Mouse (Mus musculus) regulatory T cell (primary cell): ENCODE results near the gene Setdb1.

Source experiments
- in situ Hi-C: fragments of 300-600 bp; cut with MboI, MseI; formaldehyde crosslinking; loops from one replicate; pipeline ENCODE4 v1.15.1; 2025; ENCODE audit warnings: high pct_unique_total_duplicates

Gene Setdb1

DNA sequence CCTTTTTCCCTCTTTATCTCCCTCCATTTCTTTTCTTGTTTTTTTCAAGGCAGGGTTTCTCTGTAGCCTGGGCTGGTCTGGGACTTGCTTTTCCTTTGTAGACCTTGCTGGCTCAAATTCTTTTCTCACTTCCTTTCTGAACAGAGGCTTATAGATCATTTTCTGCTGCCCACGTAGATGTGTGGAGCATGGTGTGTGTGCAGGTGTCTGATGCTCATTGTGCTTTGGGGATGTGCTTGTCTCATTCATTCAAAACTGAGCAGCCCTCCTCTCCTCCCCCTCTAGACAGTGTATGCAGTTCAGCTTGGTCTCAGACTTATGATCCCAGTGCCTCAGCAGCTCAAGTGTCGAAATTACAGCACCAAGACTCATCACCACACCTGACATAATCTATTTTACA is 37.9 kb downstream of the Setdb1 start:
- in situ Hi-C loops: no loop called here

GRCm38 (mm10) chr3:95318548-95318947 is 38.5 kb downstream of the Setdb1 start:
- in situ Hi-C loops: no loop called here

DNA sequence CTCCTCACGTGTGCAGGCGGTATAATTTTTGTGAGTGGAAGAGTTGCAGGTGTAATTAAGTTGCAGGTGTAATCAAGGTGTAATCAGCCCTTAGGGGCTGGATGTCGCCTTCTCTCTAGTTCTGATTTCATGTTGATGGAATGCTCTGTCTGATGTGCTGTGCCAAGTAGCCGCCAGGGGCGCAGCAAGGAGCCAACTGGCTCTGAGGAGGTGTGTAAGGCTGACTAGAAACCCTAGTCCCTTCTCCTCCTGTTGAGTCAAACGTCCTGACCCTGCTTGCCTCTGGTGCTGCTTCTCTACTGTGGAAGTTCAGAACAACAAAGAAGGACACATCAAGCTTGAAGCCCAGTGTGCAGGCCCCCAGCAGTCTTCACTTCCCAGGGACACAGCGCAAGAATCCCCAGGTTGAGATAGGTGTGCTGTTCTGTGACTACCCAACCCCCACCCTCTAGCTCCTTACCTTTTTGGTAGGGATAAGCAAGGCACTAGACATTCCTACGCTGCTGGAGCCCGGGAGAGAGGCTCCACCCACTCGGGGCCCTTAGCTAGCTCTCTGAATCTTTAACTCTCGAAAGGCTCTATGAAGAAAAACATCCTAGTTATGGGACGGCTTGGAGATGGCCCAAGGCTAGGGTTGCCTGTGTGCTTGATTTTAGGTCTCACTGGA is 39.5 kb downstream of the Setdb1 start:
- in situ Hi-C loops: no loop called here

- in situ Hi-C loops: no loop called here
Observed at GRCm38 (mm10) chr3:95315844-95316550, 41.0 kb downstream of the Setdb1 start.

DNA sequence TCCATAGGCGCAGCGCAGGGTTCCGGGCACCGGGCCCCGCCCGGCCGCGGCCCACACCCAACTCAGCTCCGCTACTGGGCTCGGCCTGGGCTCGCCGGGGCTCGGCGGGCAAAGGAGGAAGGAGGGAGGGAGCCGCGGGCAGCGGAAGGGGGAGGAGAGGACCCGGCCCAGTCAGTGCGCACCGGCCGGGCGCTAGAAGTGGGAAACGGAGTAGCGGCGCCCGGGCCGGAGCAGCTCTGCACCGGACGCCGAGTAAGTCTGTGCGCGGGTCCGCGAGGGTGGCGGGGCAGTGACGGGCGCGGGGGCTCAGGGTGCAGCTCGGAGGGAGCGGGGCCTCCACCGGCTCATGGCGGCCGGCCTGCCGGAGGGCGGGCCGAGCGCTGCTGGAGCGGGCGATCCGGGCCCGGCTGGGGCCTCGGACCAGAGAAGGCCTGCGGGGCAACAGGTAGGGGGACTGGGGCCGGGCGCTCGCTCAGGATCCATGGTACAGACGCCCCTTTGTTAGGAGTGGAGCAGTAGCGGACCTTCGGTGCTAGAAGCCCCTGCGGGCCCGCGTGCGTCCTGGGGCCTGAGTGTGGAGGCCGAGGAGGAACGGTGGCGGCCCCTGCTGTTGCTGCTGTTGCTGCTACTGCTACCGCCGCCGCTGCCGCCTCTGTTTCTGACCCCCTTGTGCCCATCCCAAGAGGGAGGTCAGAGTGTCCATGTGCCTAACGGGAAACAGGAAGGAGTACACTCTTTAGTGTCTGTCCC is 41.7 kb downstream of the Setdb1 start:
- in situ Hi-C loops: no loop called here

GRCm38 (mm10) chr3:95314486-95315093 is 42.4 kb downstream of the Setdb1 start, which contains the start of gene Cers2:
Cers2 (plus strand) TSS chr3:95314791.
- in situ Hi-C loops: no loop called here

GRCm38 (mm10) chr3:95314075-95314474 is 42.9 kb downstream of the Setdb1 start:
- in situ Hi-C loops: no loop called here

DNA sequence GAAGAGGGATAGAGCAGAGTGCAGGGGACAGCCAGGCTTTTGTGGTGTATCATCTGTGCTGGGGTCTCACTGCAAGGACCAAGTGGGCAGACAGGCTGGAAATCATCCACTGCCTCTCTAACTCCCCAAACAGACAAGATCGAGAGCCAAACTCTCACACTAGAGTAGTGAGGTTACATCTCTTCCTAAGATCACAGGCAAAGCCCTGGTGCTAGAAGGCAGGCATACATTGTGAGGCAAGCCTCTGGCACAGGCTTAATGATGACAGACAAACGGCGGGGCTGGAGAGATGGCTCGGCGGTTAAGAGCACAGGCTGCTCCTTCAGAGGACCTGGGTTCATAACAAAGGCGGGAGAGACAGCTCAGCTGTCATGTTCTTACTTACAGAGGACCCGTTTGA is 43.5 kb downstream of the Setdb1 start:
- in situ Hi-C loops: no loop called here

DNA sequence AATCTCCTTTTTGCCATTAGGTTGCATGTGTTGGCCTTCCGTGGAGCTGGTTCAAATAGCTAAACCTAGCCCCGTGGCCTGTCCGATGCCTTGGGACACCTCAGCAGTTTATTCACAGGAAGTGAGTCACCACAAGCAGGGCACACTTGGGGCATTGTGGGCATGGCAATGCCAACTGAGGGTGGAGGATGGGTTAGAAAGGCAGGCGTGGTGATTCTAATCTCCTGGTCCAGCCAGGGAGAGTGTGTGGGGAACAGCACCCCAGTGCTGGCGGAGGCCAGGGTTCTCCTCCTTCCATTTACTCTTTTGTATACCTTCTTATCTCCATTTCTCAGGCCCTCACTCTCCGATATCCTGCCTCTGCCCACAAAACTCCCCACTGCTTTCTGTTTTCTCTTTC is 44.4 kb downstream of the Setdb1 start:
- in situ Hi-C loops: no loop called here

GRCm38 (mm10) chr3:95310968-95311882 is 45.8 kb downstream of the Setdb1 start:
- in situ Hi-C loops: no loop called here

DNA sequence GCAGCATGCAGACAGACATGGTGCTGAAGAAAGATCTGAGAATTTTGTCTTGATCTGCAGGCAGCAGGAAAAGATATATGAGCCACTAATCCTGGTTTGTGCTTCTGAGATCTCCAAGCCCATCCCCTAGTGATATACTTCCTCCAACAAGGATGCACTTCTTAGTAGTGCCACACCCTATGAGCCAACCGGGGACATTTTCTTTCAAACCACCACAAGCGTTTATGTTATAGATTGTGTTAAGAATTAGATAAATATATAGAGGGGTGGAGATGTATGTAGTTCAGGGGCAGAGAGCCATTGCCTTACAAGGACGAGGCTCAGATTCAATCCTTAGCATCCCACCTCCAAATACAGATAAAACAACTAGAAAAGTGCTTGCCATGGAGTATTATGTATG is 46.5 kb downstream of the Setdb1 start:
- in situ Hi-C loops: no loop called here

- in situ Hi-C loops: loop anchor here (5.0 kb wide), 1 partner anchor 75 kb away; no protein-coding TSS in a partner anchor
Observed at GRCm38 (mm10) chr3:95307100-95307499, 49.9 kb downstream of the Setdb1 start, which contains the start of gene Anxa9. Anxa9 (minus strand) TSS chr3:95307176.

- in situ Hi-C loops: loop anchor here (5.0 kb wide), 1 partner anchor 76 kb away; no protein-coding TSS in a partner anchor
Observed at GRCm38 (mm10) chr3:95306244-95306643, 50.8 kb downstream of the Setdb1 start.

DNA sequence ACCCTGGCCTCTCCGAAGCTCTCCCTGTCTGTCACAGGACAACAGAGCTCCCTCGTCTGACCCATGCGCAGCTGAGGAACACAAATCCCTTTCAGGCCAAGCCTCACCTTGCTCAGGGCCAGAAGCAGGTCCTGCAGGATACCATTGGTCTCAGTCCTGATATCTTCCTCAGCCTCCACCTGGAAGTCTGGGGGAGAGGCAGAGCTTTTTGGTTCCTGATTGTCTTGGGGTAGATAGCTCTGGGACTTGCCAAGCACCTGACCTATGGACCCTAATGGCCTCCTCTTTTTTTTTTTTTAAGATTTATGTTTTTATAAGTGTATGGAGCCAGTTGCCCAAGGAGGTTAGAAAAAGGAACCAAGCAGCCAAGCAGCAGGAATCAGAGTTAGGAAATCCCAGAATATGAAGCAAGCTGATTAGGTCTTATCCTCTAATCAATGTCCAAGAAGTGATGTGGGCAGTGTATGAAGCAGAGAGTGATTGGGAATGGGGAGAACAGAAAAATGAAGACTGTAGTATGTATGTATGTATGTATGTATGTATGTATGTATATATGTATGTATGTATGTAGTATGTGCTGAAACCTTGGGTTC is 55.7 kb downstream of the Setdb1 start:
- in situ Hi-C loops: no loop called here

DNA sequence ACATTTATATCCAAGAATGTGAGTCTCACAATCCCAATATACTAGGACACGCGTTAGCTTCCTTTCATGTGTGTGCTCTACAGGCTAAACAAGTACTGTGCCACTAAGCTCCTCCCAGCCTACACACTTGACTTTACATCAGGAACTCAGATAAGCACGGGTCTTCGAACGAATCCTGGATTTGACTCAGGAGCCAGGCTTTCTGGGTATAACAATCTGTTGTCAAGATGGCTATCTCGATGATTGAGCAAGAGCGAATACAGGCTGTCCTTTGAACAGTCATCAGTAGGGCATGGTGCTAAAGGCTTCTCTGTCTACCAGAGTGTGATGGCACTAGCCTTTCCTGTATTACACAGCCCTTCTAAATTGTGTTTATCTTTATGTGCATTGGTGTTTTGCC is 59.0 kb downstream of the Setdb1 start:
- in situ Hi-C loops: no loop called here

DNA sequence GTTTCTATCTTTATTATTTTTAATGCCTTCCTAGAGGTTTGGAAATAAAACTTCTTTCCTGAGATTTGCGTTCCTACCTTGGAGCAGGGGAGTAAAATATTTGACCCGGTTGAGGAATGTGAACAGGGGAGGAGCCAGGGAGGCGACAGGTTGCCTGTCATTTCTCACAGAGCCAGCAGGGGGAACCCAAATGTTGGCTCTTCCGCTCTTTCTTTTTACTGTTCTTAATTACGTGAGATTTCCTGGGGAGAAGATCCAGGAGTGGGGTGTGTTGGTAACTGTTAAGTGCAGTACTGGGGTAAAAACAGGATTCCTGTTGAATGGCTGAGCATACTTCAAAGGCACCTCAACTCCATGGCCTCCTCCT is 60.9 kb downstream of the Setdb1 start:
- in situ Hi-C loops: no loop called here

DNA sequence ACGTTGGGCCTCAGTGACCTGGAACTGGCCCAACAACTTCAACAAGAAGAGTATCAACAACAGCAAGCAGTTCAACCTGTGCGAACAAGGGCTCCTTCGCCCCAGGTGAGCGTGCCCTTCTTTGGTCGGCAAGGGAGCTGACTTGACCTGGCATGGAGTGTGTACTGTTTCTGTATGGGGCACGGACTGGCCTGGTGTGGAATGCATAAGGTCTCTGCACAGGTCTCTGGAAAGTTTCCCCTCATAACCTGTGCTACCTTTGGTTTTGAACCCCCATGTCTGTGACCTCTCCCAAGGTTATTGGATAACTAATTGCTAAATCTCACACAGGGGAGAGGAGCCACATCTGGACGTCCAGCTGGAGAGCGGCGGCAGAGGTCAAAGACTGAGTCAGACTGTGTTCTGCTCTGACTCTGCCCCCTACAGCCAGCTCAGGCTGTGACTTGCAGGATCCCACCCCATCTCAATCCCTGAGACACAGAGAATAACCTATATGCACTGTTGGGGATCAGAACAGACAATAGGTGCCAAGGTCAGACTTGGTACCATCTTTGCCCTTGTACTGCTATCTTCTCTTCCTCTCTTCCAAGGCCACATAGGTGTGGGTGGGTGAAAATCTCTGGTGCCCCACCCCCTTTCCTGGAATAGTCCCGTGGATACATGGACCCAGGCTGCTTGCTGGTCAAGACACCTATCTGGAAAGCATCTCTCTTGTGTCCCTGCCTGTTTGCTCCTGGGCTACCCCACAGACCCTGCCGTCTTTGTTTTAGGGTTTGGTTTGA is 61.5 kb downstream of the Setdb1 start:
- in situ Hi-C loops: no loop called here

- in situ Hi-C loops: no loop called here
Observed at GRCm38 (mm10) chr3:95294718-95295117, 62.3 kb downstream of the Setdb1 start.

GRCm38 (mm10) chr3:95294316-95294715 is 62.7 kb downstream of the Setdb1 start:
- in situ Hi-C loops: no loop called here

DNA sequence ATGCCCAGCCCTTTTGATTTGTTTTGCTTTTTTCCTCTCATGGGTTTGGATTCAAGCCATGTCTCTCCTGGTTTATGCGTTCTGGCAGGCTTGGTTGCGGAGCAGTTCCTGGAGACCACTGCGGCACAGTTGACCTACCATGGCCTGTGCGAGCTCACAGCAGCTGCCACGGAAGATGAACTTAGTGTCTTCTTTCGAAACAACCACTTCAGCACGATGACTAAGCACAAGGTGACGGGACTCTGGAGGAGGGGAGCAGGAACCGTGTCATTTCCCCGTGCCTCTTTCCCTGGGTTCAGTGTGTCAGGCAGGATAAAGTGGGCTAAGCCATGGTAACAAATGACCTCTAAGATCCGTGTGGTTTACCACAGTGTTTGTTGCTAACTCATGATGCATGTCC is 63.5 kb downstream of the Setdb1 start:
- in situ Hi-C loops: no loop called here
